Mouse (Mus musculus) adrenal gland, postnatal 14 days (tissue): ENCODE measurements around the gene Strbp. TPM values are rescaled to one million over a fixed set of nuclear protein-coding genes. Genes with fewer than 3 reads are reported as not detected.

ENCODE experiments used
- microRNA-seq, 2 experiments: library from miRNA; unstranded; fragments of <30 nt; microRNA quantifications; one replicate each; pipeline ENCODE4 v1.2.0; 2021
- total RNA-seq: library from RNA; stranded (reverse); gene quantifications from 2 replicates; pipeline ENCODE4 v1.2.3, GENCODE M21; 2021

The Strbp gene
- total RNA-seq, 1 experiment from 2014 or later: 43.6 TPM

Small RNA genes within 50 kb of the gene (microRNA-seq; reads per million reads assigned to microRNA genes)
- 0 reads per million in 2 experiments for gene Mir5128

Other genes with a start within 250 kb of the Strbp start
- gene Gpr21, start 187.5 kb downstream of the Strbp start, total RNA-seq: 1.1 and 1.6 TPM in 2 replicates
- 0.60 and 0.82 TPM in 2 replicates for gene Crb2, start 72.4 kb upstream of the Strbp start, total RNA-seq